Mouse (Mus musculus) bone marrow, adult 2 months (tissue): ENCODE data around the gene Setdb1.

ENCODE experiments used
- CTCF ChIP-seq: fragments of 200-500 bp; IDR thresholded peaks from 2 replicates; pipeline ENCODE4 v1.5.1; 2011; ENCODE audit warnings: low read length, control low read depth; ENCODE audit not compliant: control insufficient read depth, insufficient read depth
- POLR2A ChIP-seq: fragments of 200-500 bp; IDR thresholded peaks from 2 replicates; pipeline ENCODE4 v1.6.1; 2011; ENCODE audit warnings: low read depth, mild to moderate bottlenecking, control low read depth, low read length, borderline replicate concordance; ENCODE audit not compliant: control insufficient read depth

- TF ChIP-seq POLR2A (no peak), CTCF (no peak)
These were observed 71.0 kb downstream of the Setdb1 start for GRCm38 (mm10) chr3:95286011-95286410.
